Mouse (Mus musculus) stomach, embryonic 16.5 days (tissue): ENCODE data around the gene Asxl2. TPM values are rescaled to one million over a fixed set of nuclear protein-coding genes. Genes with fewer than 3 reads are reported as not detected.

ENCODE experiments used
- ATAC-seq: fragments of 200-750 bp; cut with Nextera tagmentation; 2 replicates; pipeline ENCODE4 v1.8.0; 2017; ENCODE audit warnings: moderate number of reproducible peaks, moderate TSS enrichment; ENCODE audit not compliant: insufficient read depth, low FRiP score
- H3K27ac ChIP-seq: fragments of 300-500 bp; sonication (generic); 2 replicates; pipeline ENCODE4 v1.5.1; 2014; ENCODE audit warnings: low read length
- H3K27me3 ChIP-seq: fragments of 300-500 bp; sonication (generic); 2 replicates; pipeline ENCODE4 v1.6.1; 2014; ENCODE audit warnings: low read length, control low read depth, mixed read lengths; ENCODE audit not compliant: control insufficient read depth, insufficient read depth
- H3K36me3 ChIP-seq: fragments of 300-500 bp; sonication (generic); 2 replicates; pipeline ENCODE4 v1.6.1; 2014; ENCODE audit warnings: low read length; ENCODE audit not compliant: control insufficient read depth, insufficient read depth
- H3K4me1 ChIP-seq: fragments of 300-500 bp; sonication (generic); 2 replicates; pipeline ENCODE4 v1.6.1; 2014; ENCODE audit warnings: low read length, control low read depth, mixed read lengths; ENCODE audit not compliant: control insufficient read depth, insufficient read depth
- H3K4me2 ChIP-seq: fragments of 300-500 bp; sonication (generic); 2 replicates; pipeline ENCODE4 v1.6.1; 2014; ENCODE audit warnings: low read depth, low read length, mixed read lengths
- H3K4me3 ChIP-seq: fragments of 300-500 bp; sonication (generic); replicated peaks from 2 replicates; pipeline ENCODE4 v1.5.1; 2014; ENCODE audit warnings: mild to moderate bottlenecking, low read length
- H3K9ac ChIP-seq: fragments of 300-500 bp; sonication (generic); 2 replicates; pipeline ENCODE4 v1.6.1; 2014; ENCODE audit warnings: low read length
- H3K9me3 ChIP-seq: fragments of 300-500 bp; sonication (generic); replicated peaks from 2 replicates; pipeline ENCODE4 v1.6.1; 2016; ENCODE audit warnings: low read length, control low read depth; ENCODE audit not compliant: control insufficient read depth
- WGBS: fragments of 180-500 bp; shearing (Covaris S2); extraction: QIAGEN DNeasy Blood & Tissue Kit; methylation state at CpG from one replicate; pipeline ENCODE4 v1.1.7; 2014; 5-methylcytosine and 5-hydroxymethylcytosine counted together
- polyA plus RNA-seq: library from polyadenylated mRNA; unstranded; fragments of >200 nt; fragmentation: Nextera tagmentation; extraction: Ambion mirVana; gene quantifications from 2 replicates; pipeline ENCODE4 v1.2.1, GENCODE M21; 2015

Gene Asxl2
- polyA plus RNA-seq, result 18.3 and 18.8 TPM in 2 replicates

DNA sequence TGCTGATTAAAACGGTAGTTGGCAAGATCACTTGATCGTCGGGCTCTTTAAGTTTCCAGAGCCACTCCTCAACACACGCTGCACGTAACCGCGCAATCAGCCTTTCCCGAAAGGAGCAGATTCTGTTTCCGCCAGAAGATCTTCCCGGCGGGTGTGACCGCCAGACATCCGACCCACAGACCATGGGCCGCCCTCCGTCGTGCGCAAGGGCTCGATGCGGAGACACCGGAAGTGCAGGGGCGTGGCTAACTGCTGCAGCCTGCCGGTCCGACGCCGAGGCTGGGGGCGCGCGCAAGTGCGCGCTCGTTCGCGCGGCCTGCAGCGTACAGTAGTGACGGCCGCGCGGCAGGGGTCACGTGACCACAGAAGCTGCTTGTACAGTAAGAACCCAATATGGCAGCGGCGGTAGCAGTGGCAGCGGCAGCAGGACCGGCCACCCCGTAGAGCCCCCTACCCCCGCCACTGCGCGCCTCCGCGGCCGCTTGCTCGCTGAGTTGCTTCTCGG is at the start of gene Asxl2:
Gene Asxl2 (plus strand): TSS at position 328 of the 505 bp plus-strand sequence.
- Histone ChIP-seq H3K9ac (peak within 1 kb of the TSS; percentile 98), H3K4me1 (peaks cover 21% of the 10 kb centered on the region), H3K27ac (peak within 1 kb of the TSS; percentile 99), H3K27me3 (no peaks in the 10 kb centered on the region), H3K36me3 (no peaks in the 10 kb centered on the region), H3K4me2 (peak within 1 kb of the TSS; percentile 59), H3K4me3 (peak within 1 kb of the TSS; percentile 99), H3K9me3 (no peaks in the 10 kb centered on the region)
- WGBS, result under 1% methylated on average over 53 of the region's 53 CpGs
- peak; percentile 96 for ATAC-seq

- Histone ChIP-seq H3K9me3 (no peaks in the 10 kb centered on the region), H3K36me3 (no peaks in the 10 kb centered on the region), H3K27ac (no peak overlapping the region), H3K27me3 (no peaks in the 10 kb centered on the region), H3K4me2 (no peak overlapping the region), H3K9ac (no peak overlapping the region), H3K4me3 (no peak overlapping the region), H3K4me1 (no peaks in the 10 kb centered on the region)
- WGBS, result 21% methylated on average over 3 of the region's 3 CpGs
- ATAC-seq, result no peak
Measured at GRCm38 (mm10) chr12:3377190-3377589, 49.5 kb upstream of the Asxl2 start.

- Histone ChIP-seq H3K9me3 (no peaks in the 10 kb centered on the region), H3K4me2 (no peak overlapping the region), H3K4me1 (no peaks in the 10 kb centered on the region), H3K4me3 (no peak overlapping the region), H3K36me3 (no peaks in the 10 kb centered on the region), H3K27me3 (no peaks in the 10 kb centered on the region), H3K9ac (no peak overlapping the region), H3K27ac (no peak overlapping the region)
- ATAC-seq, result no peak
- WGBS, result 69% methylated on average over 5 of the region's 5 CpGs
Measured at GRCm38 (mm10) chr12:3377755-3378154, 48.9 kb upstream of the Asxl2 start.

GRCm38 (mm10) chr12:3384860-3385259 is 41.8 kb upstream of the Asxl2 start:
- no peak; the same call in 1 of the 2 replicates for ATAC-seq
- Histone ChIP-seq H3K27me3 (no peaks in the 10 kb centered on the region), H3K4me2 (no peak overlapping the region), H3K4me1 (no peaks in the 10 kb centered on the region), H3K9me3 (no peaks in the 10 kb centered on the region), H3K36me3 (peaks cover 6% of the 10 kb centered on the region), H3K9ac (no peak overlapping the region), H3K4me3 (no peak overlapping the region), H3K27ac (no peak overlapping the region)
- 63% methylated on average over 1 of the region's 1 CpGs for WGBS

DNA sequence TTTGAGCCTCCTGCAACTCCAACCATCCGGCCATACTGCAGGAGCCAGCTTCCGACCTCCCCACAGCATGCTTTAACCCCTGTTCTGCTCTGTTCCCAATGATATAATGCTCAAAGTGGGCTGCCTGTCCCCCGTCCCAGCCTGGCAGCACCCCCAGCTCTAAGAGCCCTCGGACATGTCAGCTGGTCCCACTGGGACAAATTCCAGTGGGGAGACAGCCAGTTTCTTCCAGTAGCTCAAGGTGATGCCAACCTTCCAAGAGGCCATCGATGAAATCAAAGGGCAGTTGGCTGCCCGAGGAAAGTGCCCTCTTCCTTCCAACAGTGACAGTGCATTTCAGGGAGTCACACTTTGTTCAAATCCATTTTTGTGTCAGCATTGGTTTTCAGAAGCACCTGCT is 41.4 kb upstream of the Asxl2 start:
- ATAC-seq, result no peak
- Histone ChIP-seq H3K4me3 (no peak overlapping the region), H3K4me2 (no peak overlapping the region), H3K36me3 (peaks cover 6% of the 10 kb centered on the region), H3K4me1 (no peaks in the 10 kb centered on the region), H3K27ac (no peak overlapping the region), H3K9me3 (no peaks in the 10 kb centered on the region), H3K27me3 (no peaks in the 10 kb centered on the region), H3K9ac (no peak overlapping the region)
- WGBS, result 85% methylated on average over 6 of the region's 6 CpGs

DNA sequence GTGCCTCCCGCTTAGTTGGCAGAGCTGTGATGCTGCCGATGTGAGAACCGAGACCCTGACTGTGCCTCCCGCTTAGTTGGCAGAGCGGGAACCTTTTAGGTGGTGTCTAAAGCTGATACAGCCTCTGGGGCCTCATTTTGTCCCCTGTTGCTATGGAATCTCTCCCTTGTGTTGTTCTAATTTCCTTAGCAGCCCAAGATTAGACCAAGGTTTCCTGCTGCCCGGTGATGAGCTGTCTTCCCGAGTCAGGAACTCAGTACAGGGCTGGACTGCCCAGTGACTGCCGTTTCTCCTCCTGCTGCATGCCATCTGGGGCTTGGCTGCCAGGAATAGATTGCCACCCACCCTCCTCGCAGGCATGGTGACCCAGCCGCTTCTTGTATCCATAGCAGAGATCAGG is 40.7 kb upstream of the Asxl2 start:
- Histone ChIP-seq H3K9ac (no peak overlapping the region), H3K9me3 (no peaks in the 10 kb centered on the region), H3K4me2 (no peak overlapping the region), H3K27me3 (no peaks in the 10 kb centered on the region), H3K4me1 (no peaks in the 10 kb centered on the region), H3K27ac (no peak overlapping the region), H3K36me3 (peaks cover 6% of the 10 kb centered on the region), H3K4me3 (no peak overlapping the region)
- 76% methylated on average over 10 of the region's 10 CpGs for WGBS
- ATAC-seq, result no peak

GRCm38 (mm10) chr12:3387891-3388290 is 38.8 kb upstream of the Asxl2 start:
- no peak for ATAC-seq
- 90% methylated on average over 16 of the region's 16 CpGs for WGBS
- Histone ChIP-seq H3K36me3 (peaks cover 6% of the 10 kb centered on the region), H3K9me3 (no peaks in the 10 kb centered on the region), H3K4me3 (no peak overlapping the region), H3K27me3 (no peaks in the 10 kb centered on the region), H3K4me2 (no peak overlapping the region), H3K9ac (no peak overlapping the region), H3K4me1 (no peaks in the 10 kb centered on the region), H3K27ac (no peak overlapping the region)

DNA sequence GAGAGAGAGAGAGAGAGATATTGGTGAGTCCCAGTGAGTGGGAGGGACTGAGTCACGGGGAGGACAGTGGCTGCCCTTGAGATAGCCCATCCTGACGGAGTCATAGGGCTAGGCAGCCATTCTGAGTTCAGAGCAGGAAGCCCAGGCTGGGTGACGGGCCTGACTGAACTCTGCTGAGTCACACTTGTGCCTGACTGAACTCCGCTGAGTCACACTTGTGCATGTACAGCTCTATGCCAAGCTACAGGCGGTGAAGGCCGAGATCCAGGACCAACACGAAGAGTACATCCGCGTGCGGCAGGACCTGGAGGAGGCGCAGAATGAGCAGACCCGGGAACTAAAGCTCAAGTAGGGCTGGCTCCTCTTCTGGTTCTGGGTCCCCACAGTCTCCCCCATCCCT is 37.3 kb upstream of the Asxl2 start:
- Histone ChIP-seq H3K36me3 (peaks cover 6% of the 10 kb centered on the region), H3K9ac (no peak overlapping the region), H3K4me2 (no peak overlapping the region), H3K27me3 (no peaks in the 10 kb centered on the region), H3K27ac (no peak overlapping the region), H3K4me1 (no peaks in the 10 kb centered on the region), H3K9me3 (no peaks in the 10 kb centered on the region), H3K4me3 (no peak overlapping the region)
- no peak for ATAC-seq
- 88% methylated on average over 12 of the region's 12 CpGs for WGBS

DNA sequence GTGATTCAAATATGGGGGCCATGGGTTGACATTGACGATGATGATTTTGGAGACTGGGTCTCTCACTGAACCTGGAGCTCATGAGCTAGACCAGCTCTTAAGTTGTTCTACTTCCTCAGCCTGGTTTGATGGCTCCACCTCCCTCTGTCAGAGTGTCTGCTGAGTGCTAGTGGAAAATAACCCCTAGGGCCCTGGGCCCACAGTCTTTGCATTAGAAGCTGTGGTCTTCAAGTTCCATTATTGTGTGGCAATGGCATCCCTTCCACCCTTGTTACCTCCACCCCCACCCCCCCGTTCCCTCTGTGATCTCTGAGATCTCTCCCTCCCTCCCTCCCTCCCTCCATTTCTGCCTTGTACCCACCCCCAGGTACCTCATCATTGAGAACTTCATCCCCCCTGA is 36.6 kb upstream of the Asxl2 start:
- Histone ChIP-seq H3K4me1 (no peaks in the 10 kb centered on the region), H3K27ac (no peak overlapping the region), H3K27me3 (no peaks in the 10 kb centered on the region), H3K4me2 (no peak overlapping the region), H3K9me3 (no peaks in the 10 kb centered on the region), H3K4me3 (no peak overlapping the region), H3K36me3 (peaks cover 6% of the 10 kb centered on the region), H3K9ac (no peak overlapping the region)
- 91% methylated on average over 2 of the region's 2 CpGs for WGBS
- no peak for ATAC-seq
